Mouse (Mus musculus): ENCODE measurements at regions not wholly inside any gene's neighbourhood (a gene's known extent, or its start where the extent isn't known, plus 50 kb on each side); places are given as distances from the start of the nearest gene placed in this dataset.

DNA sequence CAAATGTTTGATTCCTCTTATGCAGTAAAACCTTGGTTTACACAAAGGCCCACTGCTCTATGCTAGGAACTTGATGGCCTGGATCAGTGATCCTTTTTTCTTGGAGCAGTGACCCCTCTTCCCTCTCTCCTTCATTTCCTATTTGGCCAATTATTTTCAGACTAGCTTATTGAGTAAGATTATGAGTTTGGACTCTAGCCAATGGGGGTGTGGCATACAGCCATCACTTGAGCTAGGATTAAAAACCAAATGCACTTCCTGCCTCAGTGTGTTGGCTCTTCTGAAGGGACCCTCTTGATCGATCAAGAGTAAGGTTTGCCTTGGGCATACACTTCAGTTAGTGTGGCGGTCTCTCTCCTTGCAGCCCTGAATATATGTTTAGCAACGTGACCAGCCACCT is 1172.6 kb upstream of the Gulo start:
- DNase-seq (ENCODE audit: low spot score): no peak

GRCm38 (mm10) chr14:67179549-67179948 is 1170.5 kb upstream of the Gulo start:
- DNase-seq (ENCODE audit: low spot score): peak; percentile 23

GRCm38 (mm10) chr14:67178329-67179039 is 1169.5 kb upstream of the Gulo start:
- DNase-seq (ENCODE audit: low spot score): no peak

GRCm38 (mm10) chr14:67176672-67177071 is 1167.7 kb upstream of the Gulo start:
- DNase-seq (ENCODE audit: low spot score): no peak

GRCm38 (mm10) chr14:67176100-67176499 is 1167.1 kb upstream of the Gulo start:
- DNase-seq (ENCODE audit: low spot score): no peak

DNA sequence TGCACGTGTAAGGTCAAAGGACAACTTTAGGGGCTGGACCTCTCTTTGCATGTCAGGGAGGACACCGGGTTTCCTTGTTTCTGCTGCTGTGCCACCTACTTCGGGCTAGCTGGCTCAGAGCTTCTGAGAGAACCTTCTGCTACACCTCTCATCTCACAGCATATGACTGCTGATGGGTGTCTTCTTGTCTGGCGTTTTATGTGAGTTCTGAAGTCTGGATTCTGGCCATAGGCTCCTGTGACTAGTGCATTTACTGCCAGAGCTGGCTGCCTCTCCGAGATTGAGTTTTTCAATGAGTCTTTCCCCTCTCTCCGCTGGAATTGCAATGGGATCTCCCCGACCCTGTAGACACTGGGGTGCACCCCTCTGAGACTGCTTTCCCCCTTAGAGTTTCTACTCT is 1165.9 kb upstream of the Gulo start:
- DNase-seq (ENCODE audit: low spot score): no peak

- DNase-seq (ENCODE audit: low spot score): no peak
Observed at GRCm38 (mm10) chr14:67170801-67171200, 1161.8 kb upstream of the Gulo start.

- no peak for DNase-seq (ENCODE audit: low spot score)
Observed at GRCm38 (mm10) chr14:67170248-67170647, 1161.2 kb upstream of the Gulo start.

GRCm38 (mm10) chr14:67169201-67169600 is 1160.2 kb upstream of the Gulo start:
- DNase-seq (ENCODE audit: low spot score): no peak

- DNase-seq (ENCODE audit: low spot score): no peak
Observed at GRCm38 (mm10) chr14:67159996-67160395, 1151.0 kb upstream of the Gulo start.

GRCm38 (mm10) chr14:67158867-67159266 is 1149.9 kb upstream of the Gulo start:
- no peak for DNase-seq (ENCODE audit: low spot score)

DNA sequence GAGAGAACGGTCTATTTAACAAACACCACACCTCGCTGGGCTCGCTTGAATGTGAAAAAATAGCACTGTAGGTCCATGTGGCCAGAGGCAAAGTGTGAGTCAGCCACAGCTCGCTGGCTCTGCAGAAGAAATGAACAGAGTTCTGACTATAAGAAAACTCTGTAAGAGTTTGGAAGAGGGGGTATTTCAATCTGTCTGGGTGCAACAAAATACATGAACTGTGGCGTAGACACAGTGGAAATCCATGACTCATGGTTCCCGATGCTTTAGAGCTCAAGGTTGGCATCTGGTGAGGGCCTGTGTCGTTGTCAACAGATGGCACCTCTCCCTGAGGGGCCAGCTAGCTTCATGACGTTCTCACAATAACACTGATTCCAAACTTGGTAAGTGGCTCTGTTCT is 1147.4 kb upstream of the Gulo start:
- no peak for DNase-seq (ENCODE audit: low spot score)

DNA sequence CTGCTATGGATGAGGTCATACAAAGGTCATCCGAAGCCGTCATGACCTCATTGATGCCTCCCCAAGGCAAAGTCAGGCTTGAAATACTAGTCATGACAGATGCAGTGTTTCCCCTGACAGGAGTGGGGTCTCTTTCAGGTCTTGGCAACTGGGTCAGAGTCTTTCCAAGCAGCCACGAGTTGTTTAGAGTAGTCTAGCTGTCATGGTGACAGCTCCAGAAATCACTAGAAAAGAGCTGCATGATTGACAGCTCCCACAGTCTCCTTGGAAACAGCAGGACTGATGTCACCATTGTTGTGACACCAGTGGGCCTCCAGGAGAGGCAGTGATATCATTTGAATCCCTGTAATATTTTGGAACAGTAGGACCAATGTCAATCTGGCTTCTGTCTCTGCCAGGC is 1144.6 kb upstream of the Gulo start:
- no peak for DNase-seq (ENCODE audit: low spot score)

- peak; percentile 17 for DNase-seq (ENCODE audit: low spot score)
Observed at GRCm38 (mm10) chr14:67149961-67150471, 1141.0 kb upstream of the Gulo start.

GRCm38 (mm10) chr14:67149091-67149490 is 1140.1 kb upstream of the Gulo start:
- no peak for DNase-seq (ENCODE audit: low spot score)

GRCm38 (mm10) chr14:67146602-67147001 is 1137.6 kb upstream of the Gulo start:
- DNase-seq (ENCODE audit: low spot score): no peak

DNA sequence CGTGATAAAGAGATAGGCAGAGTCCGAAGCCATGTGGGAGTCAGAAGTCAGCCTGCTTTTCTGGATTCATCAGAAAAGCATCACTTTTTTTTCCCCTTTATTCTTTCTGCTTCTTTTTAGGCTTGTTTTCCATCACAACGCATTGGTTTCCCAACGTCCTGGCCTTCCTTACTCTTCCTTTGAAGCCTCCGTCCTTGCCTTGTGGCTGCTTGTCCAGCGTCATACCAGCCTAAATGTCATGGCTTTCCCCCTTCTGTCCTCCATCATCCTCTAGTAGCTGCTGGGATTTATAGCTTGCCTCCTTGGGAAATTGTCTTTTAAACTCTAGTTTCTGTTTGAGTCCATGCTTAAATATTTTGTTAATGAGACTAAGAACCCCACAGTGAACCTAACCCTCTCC is 1136.0 kb upstream of the Gulo start:
- no peak for DNase-seq (ENCODE audit: low spot score)

DNA sequence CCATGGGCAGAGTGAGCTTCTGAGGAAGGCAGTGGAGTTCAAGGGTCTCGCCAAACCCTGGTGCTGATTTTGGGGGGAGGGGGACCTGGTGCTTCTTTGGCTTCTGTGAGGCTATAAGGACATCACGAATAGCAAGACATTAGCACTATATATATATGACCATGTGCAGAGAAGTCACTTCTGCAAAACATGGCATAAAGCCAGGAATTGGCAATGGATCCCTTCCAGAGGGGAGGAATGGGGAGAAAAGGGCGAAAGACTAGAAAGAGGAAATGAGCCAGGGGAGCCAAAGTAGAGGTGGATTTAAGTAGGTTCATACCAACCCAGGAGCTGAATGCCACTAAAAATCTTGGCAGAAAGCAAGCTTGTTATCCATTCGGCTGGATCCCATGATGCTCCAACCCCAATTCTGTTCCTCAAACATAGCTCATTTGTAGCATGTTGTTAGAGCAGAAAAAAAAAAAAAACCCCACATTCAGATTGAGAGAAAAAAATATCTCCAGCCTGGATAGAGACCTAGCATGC is 1135.5 kb upstream of the Gulo start:
- no peak for DNase-seq (ENCODE audit: low spot score)

DNA sequence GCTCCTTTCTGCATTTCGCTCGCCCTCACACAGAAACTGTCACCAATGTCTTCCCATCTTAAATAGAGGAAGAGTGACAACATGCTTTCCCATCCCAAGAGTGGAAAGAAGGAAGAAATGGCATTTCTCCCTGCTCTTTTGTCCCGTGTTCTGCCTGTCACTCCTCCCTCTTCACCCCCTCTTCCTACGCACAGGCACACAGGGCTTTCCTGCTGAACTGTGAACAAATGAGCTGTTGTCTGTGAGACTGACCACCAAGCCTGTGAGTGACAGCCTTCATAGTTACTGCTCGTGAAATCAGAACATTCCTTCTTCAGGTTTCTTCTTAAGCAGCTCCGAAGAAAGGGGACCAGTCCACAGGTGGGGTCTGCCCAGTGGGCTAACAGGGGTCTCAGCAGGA is 1134.8 kb upstream of the Gulo start:
- DNase-seq (ENCODE audit: low spot score): no peak

DNA sequence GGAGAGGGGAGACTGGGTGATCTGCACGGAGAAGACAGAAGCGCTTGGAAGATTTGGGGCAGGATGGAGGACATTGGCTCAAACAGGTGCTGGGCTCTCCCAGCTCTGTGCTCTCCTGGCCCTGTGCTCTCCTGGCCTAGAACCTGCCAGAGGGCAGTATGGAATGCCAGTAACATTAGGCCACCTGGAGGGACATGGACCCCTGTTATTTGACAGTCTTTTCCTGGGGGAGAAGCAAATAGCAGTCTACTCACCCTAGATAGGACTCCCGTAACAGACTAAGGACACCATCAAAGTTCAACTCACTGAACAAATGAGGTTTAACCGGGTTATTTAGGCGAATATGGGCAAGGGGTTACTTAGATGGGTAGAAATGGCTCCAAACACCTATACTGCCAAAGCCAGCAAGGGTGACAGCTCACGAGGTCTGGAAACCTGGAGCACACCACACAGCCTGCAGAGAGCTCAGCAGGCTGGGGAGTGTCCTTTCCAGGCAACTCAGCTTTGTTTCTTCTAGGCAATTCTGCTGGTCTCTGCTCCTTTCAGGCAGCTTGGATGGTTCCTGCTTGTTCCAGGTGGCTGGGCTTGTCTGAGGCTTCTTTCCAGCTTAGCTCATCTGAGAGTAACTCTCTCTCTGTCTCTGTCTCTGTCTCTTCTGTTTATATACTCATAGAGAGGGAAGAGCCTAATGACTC is 1133.7 kb upstream of the Gulo start:
- no peak for DNase-seq (ENCODE audit: low spot score)

GRCm38 (mm10) chr14:67141581-67142441 is 1132.8 kb upstream of the Gulo start:
- DNase-seq (ENCODE audit: low spot score): no peak

DNA sequence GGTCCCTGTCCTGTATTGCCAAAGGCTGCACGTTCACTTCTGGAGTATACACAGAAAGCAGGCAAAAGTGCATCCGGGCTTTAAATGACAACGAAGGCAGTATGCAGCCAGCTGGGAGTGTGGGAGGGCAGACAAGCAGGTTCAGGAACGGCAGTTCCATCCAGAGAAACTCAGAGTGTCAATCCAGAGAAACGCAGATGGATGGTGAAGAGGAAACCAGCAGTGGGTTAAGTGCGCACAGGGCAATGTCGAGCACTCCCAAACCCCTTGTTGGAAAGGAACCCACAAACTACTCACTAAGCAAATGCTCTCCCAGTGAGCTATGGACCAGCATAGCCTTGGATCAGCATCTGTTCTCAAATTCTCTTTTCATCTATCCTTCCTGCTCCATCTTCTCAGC is 1132.1 kb upstream of the Gulo start:
- no peak for DNase-seq (ENCODE audit: low spot score)

Measured in retina, embryonic 14.5 days (tissue).